Mouse (Mus musculus) c-Kit-positive CD71-positive TER-119-negative erythroid progenitor cells, embryonic 14.5 days (primary cell): ENCODE measurements around the gene Kcnk18.

ENCODE experiments used
- DNase-seq: peaks from one replicate; pipeline ENCODE4 v3.0.0-alpha.2; 2013; ENCODE audit warnings: low read depth

Kcnk18 gene

GRCm38 (mm10) chr19:59228376-59228775, 9.4 kb downstream of the Kcnk18 start:
- DNase-seq, result no peak

GRCm38 (mm10) chr19:59232786-59233185, 13.8 kb downstream of the Kcnk18 start:
- no peak for DNase-seq

- DNase-seq, result no peak
Measured at GRCm38 (mm10) chr19:59235001-59235400, 16.0 kb downstream of the Kcnk18 start.

GRCm38 (mm10) chr19:59236046-59236445, 17.0 kb downstream of the Kcnk18 start:
- DNase-seq, result no peak

GRCm38 (mm10) chr19:59238630-59239029, 19.6 kb downstream of the Kcnk18 start:
- DNase-seq, result no peak

GRCm38 (mm10) chr19:59239124-59239817, 20.3 kb downstream of the Kcnk18 start:
- DNase-seq, result peak; percentile 60

GRCm38 (mm10) chr19:59241987-59242386, 23.0 kb downstream of the Kcnk18 start:
- no peak for DNase-seq

- no peak for DNase-seq
Measured at GRCm38 (mm10) chr19:59243057-59243456, 24.0 kb downstream of the Kcnk18 start.

GRCm38 (mm10) chr19:59248144-59248543, 29.1 kb downstream of the Kcnk18 start:
- DNase-seq, result no peak

GRCm38 (mm10) chr19:59248553-59249286, 29.7 kb downstream of the Kcnk18 start:
- no peak for DNase-seq

GRCm38 (mm10) chr19:59252651-59253050, 33.6 kb downstream of the Kcnk18 start:
- no peak for DNase-seq

GRCm38 (mm10) chr19:59259633-59260032, 40.6 kb downstream of the Kcnk18 start:
- DNase-seq, result no peak

GRCm38 (mm10) chr19:59260718-59261442, 41.9 kb downstream of the Kcnk18 start, which contains the start of gene Slc18a2:
Gene Slc18a2 (plus strand): TSS chr19:59260896.
- no peak for DNase-seq

- no peak for DNase-seq
Measured at GRCm38 (mm10) chr19:59261604-59262003, 42.6 kb downstream of the Kcnk18 start.

GRCm38 (mm10) chr19:59263171-59263570, 44.2 kb downstream of the Kcnk18 start:
- DNase-seq, result no peak

GRCm38 (mm10) chr19:59264838-59265532, 46.0 kb downstream of the Kcnk18 start:
- DNase-seq, result no peak

- DNase-seq, result no peak
Measured at GRCm38 (mm10) chr19:59265907-59266306, 46.9 kb downstream of the Kcnk18 start.

- DNase-seq, result no peak
Measured at GRCm38 (mm10) chr19:59267417-59267963, 48.5 kb downstream of the Kcnk18 start.

GRCm38 (mm10) chr19:59273190-59273589, 54.2 kb downstream of the Kcnk18 start:
- DNase-seq, result no peak

- DNase-seq, result no peak
Measured at GRCm38 (mm10) chr19:59276354-59276753, 57.3 kb downstream of the Kcnk18 start.

GRCm38 (mm10) chr19:59280841-59281240, 61.8 kb downstream of the Kcnk18 start:
- DNase-seq, result no peak

- DNase-seq, result no peak
Measured at GRCm38 (mm10) chr19:59282001-59282400, 63.0 kb downstream of the Kcnk18 start.
